Mouse (Mus musculus) E14TG2a.4 (cell line): ENCODE data around the gene Olfr1094.

Experiments
- CTCF ChIP-seq: conservative IDR thresholded peaks from 2 replicates; pipeline ENCODE4 v1.5.1; 2014; ENCODE audit warnings: low read length
- NANOG ChIP-seq: IDR thresholded peaks from 2 replicates; pipeline ENCODE4 v1.6.1; 2014; ENCODE audit warnings: borderline replicate concordance, low read length, mixed read lengths
- POU5F1 ChIP-seq: IDR thresholded peaks from 2 replicates; pipeline ENCODE4 v1.6.1; 2014; ENCODE audit warnings: low read length, borderline replicate concordance

DNA sequence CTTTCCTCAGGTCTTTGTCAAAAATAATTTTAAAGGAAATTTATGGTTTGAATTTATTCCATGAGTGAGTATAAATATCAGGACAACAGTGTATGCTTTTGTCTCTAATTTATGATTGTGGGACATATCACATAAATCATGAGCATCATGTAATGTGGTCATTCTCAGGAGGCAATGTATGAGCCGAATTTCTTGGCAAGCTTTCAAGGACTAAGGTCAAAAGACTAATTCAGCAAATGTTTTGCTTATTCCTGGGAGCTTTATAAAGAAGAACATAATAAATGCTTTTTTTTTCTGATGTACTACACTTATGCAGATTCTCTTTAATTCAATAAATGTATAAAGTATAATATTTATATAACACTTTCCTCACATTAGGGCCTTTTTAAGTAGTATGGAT, 50.2 kb downstream of the Olfr1094 start, which contains the start of gene Gm13723:
- TF ChIP-seq CTCF (no peak), NANOG (no peak), POU5F1 (no peak)
